ENCODE assay signal across 25 mouse cellular contexts in the genomic region with DNA sequence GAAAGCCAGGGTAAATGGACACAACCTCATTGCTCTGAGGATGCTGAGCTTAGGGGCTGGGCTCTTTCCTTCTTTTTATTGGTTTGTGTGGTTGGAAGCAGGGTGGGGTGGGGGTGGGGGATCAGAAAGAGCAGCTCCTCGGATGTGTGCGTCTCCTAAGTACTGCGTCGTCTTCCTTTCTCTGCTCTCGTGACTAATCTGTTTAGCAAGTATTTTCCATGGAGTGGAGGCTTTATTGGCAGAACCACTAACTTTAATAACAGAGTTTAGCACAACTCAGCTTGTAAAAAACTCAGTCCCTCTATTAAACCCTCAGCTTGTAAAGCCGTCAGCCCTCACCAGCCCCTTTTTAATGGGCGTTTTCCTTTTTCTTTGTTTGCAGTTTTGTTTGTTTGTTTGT.
A peak's percentile ranks its signal among the peaks of the same experiment; 100 is the strongest.
DNase-seq lines count a peak whose midpoint lies in the region; ATAC-seq lines count a peak whose summit lies in the region.
"Had no signal": no experiment of that assay in that cellular context is flagged by ENCODE, and none has a peak within 500 bp of the region (broad histone marks: within the 10 kb centered on the region; RNA-seq: fewer than 3 reads in every experiment).

No protein-coding gene starts in this region.

- no peak overlapping the region for H3K4me2 ChIP-seq in limb, embryonic 11.5 days (ENCODE audit: low read depth, severe bottlenecking)
- H3K4me2 ChIP-seq in midbrain, embryonic 13.5 days (replicated peaks) = no peak overlapping the region
- no peak overlapping the region for H3K4me2 ChIP-seq in midbrain, embryonic 15.5 days
- 0 out of 2 replicates have a peak overlapping the region, but pooled peaks have one; percentile 9 for H3K4me2 ChIP-seq in limb, embryonic 12.5 days
- H3K4me2 ChIP-seq: embryonic facial prominence, embryonic 12.5 days; forebrain, embryonic 12.5 days; forebrain, embryonic 15.5 days; heart, embryonic 11.5 days; hindbrain, embryonic 12.5 days; hindbrain, embryonic 15.5 days had no signal

- no peak overlapping the region for H3K27ac ChIP-seq in limb, embryonic 11.5 days (replicated peaks; ENCODE audit: low read depth, low read length)
- no peak overlapping the region for H3K27ac ChIP-seq in limb, embryonic 10.5 days
- H3K27ac ChIP-seq in midbrain, embryonic 13.5 days = no peak overlapping the region
- H3K27ac ChIP-seq in midbrain, embryonic 15.5 days = no peak overlapping the region
- H3K27ac ChIP-seq in limb, embryonic 12.5 days = no peak overlapping the region
- H3K27ac ChIP-seq: embryonic facial prominence, embryonic 12.5 days; forebrain, embryonic 12.5 days; forebrain, embryonic 15.5 days; gastrocnemius, adult 2 months; hindbrain, embryonic 12.5 days; hindbrain, embryonic 15.5 days had no signal

- peaks cover 8% of the 10 kb centered on the region for H3K4me1 ChIP-seq in limb, embryonic 11.5 days (ENCODE audit: control insufficient read depth, insufficient read depth, low read length)
- peaks cover 36% of the 10 kb centered on the region for H3K4me1 ChIP-seq in limb, embryonic 10.5 days
- peaks cover 20% of the 10 kb centered on the region for H3K4me1 ChIP-seq in midbrain, embryonic 13.5 days (replicated peaks)
- peaks cover 8% of the 10 kb centered on the region for H3K4me1 ChIP-seq in midbrain, embryonic 15.5 days
- peaks cover 30% of the 10 kb centered on the region for H3K4me1 ChIP-seq in limb, embryonic 12.5 days (replicated peaks)
- H3K4me1 ChIP-seq: hindbrain, embryonic 12.5 days had no signal

- no peak overlapping the region for H3K4me3 ChIP-seq in limb, embryonic 11.5 days (ENCODE audit: low read depth, low read length)
- H3K4me3 ChIP-seq in limb, embryonic 10.5 days = no peak overlapping the region
- H3K4me3 ChIP-seq in midbrain, embryonic 13.5 days (replicated peaks) = no peak overlapping the region
- H3K4me3 ChIP-seq in midbrain, embryonic 15.5 days = no peak overlapping the region
- H3K4me3 ChIP-seq in limb, embryonic 12.5 days (replicated peaks) = no peak overlapping the region
- H3K4me3 ChIP-seq: embryonic facial prominence, embryonic 12.5 days; erythroblast, embryonic 14.5 days; forebrain, embryonic 12.5 days; forebrain, embryonic 15.5 days; gastrocnemius, adult 2 months; hindbrain, embryonic 12.5 days; hindbrain, embryonic 15.5 days had no signal

- H3K27me3 ChIP-seq in limb, embryonic 11.5 days (ENCODE audit: control insufficient read depth, insufficient read depth, low read length) = no peaks in the 10 kb centered on the region
- peaks cover 39% of the 10 kb centered on the region for H3K27me3 ChIP-seq in limb, embryonic 10.5 days (ENCODE audit: low read depth, poor library complexity, severe bottlenecking)
- H3K27me3 ChIP-seq in midbrain, embryonic 13.5 days = peaks cover 25% of the 10 kb centered on the region
- no peaks in the 10 kb centered on the region for H3K27me3 ChIP-seq in midbrain, embryonic 15.5 days (replicated peaks)
- peaks cover 42% of the 10 kb centered on the region; the same call in 1 of the 2 replicates for H3K27me3 ChIP-seq in limb, embryonic 12.5 days
- H3K27me3 ChIP-seq: Patski had no signal

- no peaks in the 10 kb centered on the region for H3K9me3 ChIP-seq in limb, embryonic 11.5 days (ENCODE audit: control insufficient read depth, low read length)
- no peaks in the 10 kb centered on the region for H3K9me3 ChIP-seq in limb, embryonic 10.5 days (replicated peaks)
- no peaks in the 10 kb centered on the region for H3K9me3 ChIP-seq in midbrain, embryonic 13.5 days
- H3K9me3 ChIP-seq in midbrain, embryonic 15.5 days = no peaks in the 10 kb centered on the region
- H3K9me3 ChIP-seq in limb, embryonic 12.5 days = no peaks in the 10 kb centered on the region
- H3K9me3 ChIP-seq: embryonic facial prominence, embryonic 12.5 days; forebrain, embryonic 12.5 days; forebrain, embryonic 15.5 days; hindbrain, embryonic 12.5 days; hindbrain, embryonic 15.5 days had no signal

- H3K36me3 ChIP-seq in limb, embryonic 11.5 days (ENCODE audit: control insufficient read depth, insufficient read depth, low read length) = no peaks in the 10 kb centered on the region
- no peaks in the 10 kb centered on the region for H3K36me3 ChIP-seq in limb, embryonic 10.5 days
- no peaks in the 10 kb centered on the region for H3K36me3 ChIP-seq in midbrain, embryonic 13.5 days
- H3K36me3 ChIP-seq in midbrain, embryonic 15.5 days (replicated peaks) = no peaks in the 10 kb centered on the region
- no peaks in the 10 kb centered on the region for H3K36me3 ChIP-seq in limb, embryonic 12.5 days
- H3K36me3 ChIP-seq: embryonic facial prominence, embryonic 12.5 days; forebrain, embryonic 12.5 days; forebrain, embryonic 15.5 days; G1E; hindbrain, embryonic 12.5 days; hindbrain, embryonic 15.5 days had no signal

- DNase-seq in limb, embryonic 11.5 days (ENCODE audit: low spot score) = no peak
- no peak for DNase-seq in limb, embryonic 10.5 days (ENCODE audit: low spot score)
- no peak for DNase-seq in urinary bladder, postnatal 36 days (ENCODE audit: low spot score in 2 of 2)
- no peak for DNase-seq in layer of hippocampus, postnatal 36 days
- DNase-seq: adrenal gland, postnatal 10 days; adrenal gland, postnatal 36 days; B cell, adult 2 months; cerebellum, adult 18-20 months; cerebellum, adult 9-10 months; cerebellum, postnatal 14 days; gastrocnemius, adult 2 months; gastrocnemius, postnatal 14 days; heart, adult 11 months had no signal

- H3K9ac ChIP-seq in limb, embryonic 11.5 days (ENCODE audit: low read length) = no peak overlapping the region
- H3K9ac ChIP-seq in midbrain, embryonic 13.5 days (replicated peaks) = no peak overlapping the region
- H3K9ac ChIP-seq in midbrain, embryonic 15.5 days = no peak overlapping the region
- H3K9ac ChIP-seq in limb, embryonic 12.5 days (replicated peaks) = no peak overlapping the region
- H3K9ac ChIP-seq: embryonic facial prominence, embryonic 12.5 days; forebrain, embryonic 12.5 days; forebrain, embryonic 15.5 days; hindbrain, embryonic 12.5 days; hindbrain, embryonic 15.5 days had no signal

- 0 out of 2 replicates have a peak, but pooled peaks have one; percentile 7 for ATAC-seq in limb, embryonic 11.5 days (ENCODE audit: insufficient number of reproducible peaks, low FRiP score, low TSS enrichment, low read depth)
- 0 out of 2 replicates have a peak, but pooled peaks have one; percentile 62 for ATAC-seq in midbrain, embryonic 13.5 days
- ATAC-seq in midbrain, embryonic 15.5 days (replicated peaks) = no peak
- peak; percentile 18; the same call in 1 of the 2 replicates for ATAC-seq in limb, embryonic 12.5 days (ENCODE audit: insufficient number of reproducible peaks, insufficient read depth, low FRiP score, low TSS enrichment, low read depth)
- ATAC-seq: forebrain, embryonic 15.5 days; Patski had no signal

- 20% methylated on average over 7 of the region's 7 CpGs for WGBS in limb, embryonic 11.5 days
- WGBS in limb, embryonic 10.5 days = 38% methylated on average over 7 of the region's 7 CpGs
- WGBS in midbrain, embryonic 13.5 days = 25% methylated on average over 7 of the region's 7 CpGs
- 46% methylated on average over 7 of the region's 7 CpGs for WGBS in midbrain, embryonic 15.5 days
- WGBS in limb, embryonic 12.5 days = 22% methylated on average over 7 of the region's 7 CpGs
